Mouse (Mus musculus): ENCODE data around the gene Prkg1. TPM values are rescaled to one million over a fixed set of nuclear protein-coding genes. Genes with fewer than 3 reads are reported as not detected.

Prkg1 gene
- total and polyA plus RNA-seq, 3 experiments: not detected

GRCm38 (mm10) chr19:30844916-30845315 lies 919.9 kb downstream of the Prkg1 start:
- H3K9ac ChIP-seq (ENCODE audit: control insufficient read depth, low read depth, low read length, poor library complexity, severe bottlenecking): no peak overlapping the region
- H3K27ac ChIP-seq (ENCODE audit: control insufficient read depth, low read depth, low read length): no peak overlapping the region
- no peak for TF ChIP-seq RAD21 (IDR thresholded peaks at IDR 0.05; ENCODE audit: low read depth, low read length)
- no peak for TF ChIP-seq UBTF (IDR thresholded peaks at IDR 0.05; ENCODE audit: borderline replicate concordance, insufficient read depth, low read depth, low read length)
- no peak for TF ChIP-seq NELFE (IDR thresholded peaks at IDR 0.05; ENCODE audit: low read depth, low read length)
- TF ChIP-seq NRF1 (IDR thresholded peaks at IDR 0.05; ENCODE audit: insufficient read depth, low read depth, low read length, poor library complexity, severe bottlenecking): no peak
- TF ChIP-seq MAX (IDR thresholded peaks at IDR 0.05; ENCODE audit: low read length): no peak
- no peak for TF ChIP-seq ZMIZ1 (IDR thresholded peaks at IDR 0.05; ENCODE audit: low read depth, low read length)
- no peak for TF ChIP-seq GATA1 (IDR thresholded peaks at IDR 0.05; ENCODE audit: low read depth, low read length)
- no peak for TF ChIP-seq ZNF384 (IDR thresholded peaks at IDR 0.05; ENCODE audit: low read depth, low read length)
- TF ChIP-seq CHD1 (IDR thresholded peaks at IDR 0.05; ENCODE audit: low read depth, low read length): no peak
- no peak for TF ChIP-seq JUND (IDR thresholded peaks at IDR 0.05; ENCODE audit: low read depth, low read length)
- no peaks in the 10 kb centered on the region for H3K36me3 ChIP-seq (ENCODE audit: control insufficient read depth in 1 of 2, insufficient read depth in 2 of 2, low read length in 2 of 2)
- no peaks in the 10 kb centered on the region for H3K4me1 ChIP-seq (ENCODE audit: control insufficient read depth in 1 of 2, insufficient read depth in 2 of 2, low read length in 2 of 2)
- no peak for DNase-seq (ENCODE audit: low read depth, low spot score)
- no peaks in the 10 kb centered on the region for H3K27me3 ChIP-seq (ENCODE audit: control insufficient read depth in 1 of 2, insufficient read depth in 2 of 2, low read length in 2 of 2)
- H3K4me3 ChIP-seq (ENCODE audit: control insufficient read depth in 1 of 2, insufficient read depth in 1 of 2, low read depth in 2 of 2, low read length in 2 of 2): no peak overlapping the region
- H3K79me2 ChIP-seq (ENCODE audit: control insufficient read depth, insufficient read depth, low read length, poor library complexity): no peaks in the 10 kb centered on the region
- no peaks in the 10 kb centered on the region for H3K9me3 ChIP-seq (replicated peaks; ENCODE audit: insufficient read depth, low read length)

- no peak overlapping the region for H3K4me3 ChIP-seq (ENCODE audit: control insufficient read depth in 1 of 2, insufficient read depth in 1 of 2, low read depth in 2 of 2, low read length in 2 of 2)
- no peak for TF ChIP-seq CHD1 (IDR thresholded peaks at IDR 0.05; ENCODE audit: low read depth, low read length)
- TF ChIP-seq NRF1 (IDR thresholded peaks at IDR 0.05; ENCODE audit: insufficient read depth, low read depth, low read length, poor library complexity, severe bottlenecking): no peak
- TF ChIP-seq TCF12 (IDR thresholded peaks at IDR 0.05; ENCODE audit: low read depth, low read length): no peak
- no peak for TF ChIP-seq POLR2AphosphoS2 (IDR thresholded peaks at IDR 0.05; ENCODE audit: low read length)
- TF ChIP-seq ZNF384 (IDR thresholded peaks at IDR 0.05; ENCODE audit: low read depth, low read length): no peak
- TF ChIP-seq MEF2A (IDR thresholded peaks at IDR 0.05; ENCODE audit: extremely low read depth, insufficient replicate concordance, low read depth, low read length, poor library complexity, severe bottlenecking): no peak
- TF ChIP-seq MXI1 (IDR thresholded peaks at IDR 0.05; ENCODE audit: low read depth, low read length): no peak
- no peak overlapping the region for H3K9ac ChIP-seq (ENCODE audit: control insufficient read depth, low read depth, low read length, poor library complexity, severe bottlenecking)
- H3K4me1 ChIP-seq (ENCODE audit: control insufficient read depth in 1 of 2, insufficient read depth in 2 of 2, low read length in 2 of 2): no peaks in the 10 kb centered on the region
- H3K79me2 ChIP-seq (ENCODE audit: control insufficient read depth, insufficient read depth, low read length, poor library complexity): no peaks in the 10 kb centered on the region
- H3K36me3 ChIP-seq (ENCODE audit: control insufficient read depth in 1 of 2, insufficient read depth in 2 of 2, low read length in 2 of 2): no peaks in the 10 kb centered on the region
- no peaks in the 10 kb centered on the region for H3K9me3 ChIP-seq (replicated peaks; ENCODE audit: insufficient read depth, low read length)
- H3K27me3 ChIP-seq (ENCODE audit: control insufficient read depth in 1 of 2, insufficient read depth in 2 of 2, low read length in 2 of 2): no peaks in the 10 kb centered on the region
- DNase-seq (ENCODE audit: low read depth, low spot score): no peak
- H3K27ac ChIP-seq (ENCODE audit: control insufficient read depth, low read depth, low read length): no peak overlapping the region
These were observed 921.2 kb downstream of the Prkg1 start for GRCm38 (mm10) chr19:30843637-30844036.

Measured in MEL (cell line).